Mouse (Mus musculus) testis, postnatal 10 days (tissue): ENCODE measurements around the gene Gpr146.
"Not testable (repeated sequence)": the region's sequence is repeated elsewhere in the genome, so short reads cannot be mapped to it uniquely, and the experiment has no call there.

Experiments used
- DNase-seq: peaks from one replicate; pipeline ENCODE4 v3.0.0; 2021; ENCODE audit warnings: low spot score

Gene Gpr146

GRCm38 (mm10) chr5:139377468-139378270, at the start of gene Gpr146:
Gene Gpr146, plus strand, starts transcription at chr5:139377697.
- peak; percentile 74 for DNase-seq

GRCm38 (mm10) chr5:139330766-139331165, 46.7 kb upstream of the Gpr146 start:
- DNase-seq, result no peak

- DNase-seq, result peak; percentile 94
Measured at GRCm38 (mm10) chr5:139331742-139332141, 45.8 kb upstream of the Gpr146 start.

GRCm38 (mm10) chr5:139332590-139333272, 44.8 kb upstream of the Gpr146 start:
- no peak for DNase-seq

- DNase-seq, result no peak
Measured at GRCm38 (mm10) chr5:139333301-139334013, 44.0 kb upstream of the Gpr146 start.

GRCm38 (mm10) chr5:139334394-139334793, 43.1 kb upstream of the Gpr146 start:
- DNase-seq, result not testable (repeated sequence)

GRCm38 (mm10) chr5:139335634-139336033, 41.9 kb upstream of the Gpr146 start:
- DNase-seq, result no peak

GRCm38 (mm10) chr5:139337826-139338370, 39.6 kb upstream of the Gpr146 start:
- no peak for DNase-seq

GRCm38 (mm10) chr5:139338403-139338802, 39.1 kb upstream of the Gpr146 start:
- DNase-seq, result no peak

GRCm38 (mm10) chr5:139338891-139339290, 38.6 kb upstream of the Gpr146 start:
- DNase-seq, result no peak

GRCm38 (mm10) chr5:139344021-139344686, 33.3 kb upstream of the Gpr146 start:
- peak; percentile 88 for DNase-seq

GRCm38 (mm10) chr5:139344687-139345363, 32.7 kb upstream of the Gpr146 start:
- peak; percentile 98 for DNase-seq

- DNase-seq, result no peak
Measured at GRCm38 (mm10) chr5:139345364-139345714, 32.2 kb upstream of the Gpr146 start.

GRCm38 (mm10) chr5:139347225-139347624, 30.3 kb upstream of the Gpr146 start:
- no peak for DNase-seq

- no peak for DNase-seq
Measured at GRCm38 (mm10) chr5:139349713-139350112, 27.8 kb upstream of the Gpr146 start.

GRCm38 (mm10) chr5:139351134-139351533, 26.4 kb upstream of the Gpr146 start, which contains the start of gene Cox19:
Gene Cox19, minus strand, starts transcription at chr5:139351418.
- DNase-seq, result no peak

- DNase-seq, result no peak
Measured at GRCm38 (mm10) chr5:139351628-139352027, 25.9 kb upstream of the Gpr146 start.

GRCm38 (mm10) chr5:139352317-139352716, 25.2 kb upstream of the Gpr146 start, which contains the start of gene Cyp2w1:
Gene Cyp2w1, plus strand, starts transcription at chr5:139352617.
- DNase-seq, result no peak

- no peak for DNase-seq
Measured at GRCm38 (mm10) chr5:139353496-139353895, 24.0 kb upstream of the Gpr146 start.

GRCm38 (mm10) chr5:139353946-139354345, 23.6 kb upstream of the Gpr146 start:
- no peak for DNase-seq

- peak; percentile 90 for DNase-seq
Measured at GRCm38 (mm10) chr5:139355235-139355772, 22.2 kb upstream of the Gpr146 start.
